ENCODE assay signal across 11 mouse cellular contexts in the genomic region with DNA sequence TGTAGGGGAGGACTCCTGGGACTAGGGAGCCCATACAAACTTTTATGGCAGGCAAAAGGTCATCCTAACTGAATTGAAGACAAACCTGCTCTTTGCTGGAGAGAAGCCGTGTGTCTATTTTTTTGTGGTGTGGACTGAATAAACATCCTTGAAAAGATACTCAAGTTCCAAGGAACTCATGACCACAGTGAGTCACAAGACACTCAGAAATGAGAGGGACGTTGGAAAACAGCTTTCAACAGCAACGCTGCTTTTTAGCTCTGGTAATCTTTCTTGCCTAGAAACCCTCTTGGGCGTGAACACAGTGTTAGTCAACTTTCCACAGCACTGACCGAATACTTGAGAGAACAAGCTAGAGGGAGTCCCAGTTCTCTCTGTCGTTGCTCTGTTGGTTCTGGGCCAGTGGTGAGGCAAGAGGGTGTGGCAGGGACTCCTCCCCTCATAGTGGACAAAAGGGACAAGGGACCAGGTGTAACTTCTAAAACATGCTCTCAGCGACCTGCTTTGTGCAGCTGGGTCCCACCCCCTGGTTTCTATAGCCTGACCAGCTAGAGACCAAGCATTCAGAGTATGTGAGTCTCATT. TPM values are rescaled to one million over a fixed set of nuclear protein-coding genes. Genes with fewer than 3 reads are reported as not detected.
A peak's percentile ranks its signal among the peaks of the same experiment; 100 is the strongest.
DNase-seq lines count a peak whose midpoint lies in the region; ATAC-seq and TF ChIP-seq lines count a peak whose summit lies in the region.
"Had no signal": no experiment of that assay in that cellular context is flagged by ENCODE, and none has a peak within 500 bp of the region (broad histone marks: within the 10 kb centered on the region; RNA-seq: fewer than 3 reads in every experiment).

No protein-coding gene starts in this region.

- no peak overlapping the region for H3K9ac ChIP-seq in hindbrain, postnatal 0 days (replicated peaks; ENCODE audit: low read length)
- H3K9ac ChIP-seq: limb, embryonic 13.5 days; midbrain, embryonic 13.5 days had no signal

- TF ChIP-seq CTCF in lung, adult 2 months (IDR thresholded peaks at IDR 0.05; ENCODE audit: insufficient read depth, low read length) = no peak
- TF ChIP-seq CTCF in hindbrain, postnatal 0 days (IDR thresholded peaks at IDR 0.05; ENCODE audit: low read depth) = no peak

- DNase-seq in ovary, adult 18-20 months (ENCODE audit: low spot score) = peak; percentile 25
- DNase-seq in ovary, postnatal 14 days (ENCODE audit: low spot score) = no peak
- peak; percentile 77 for DNase-seq in adipocyte (ENCODE audit: low spot score)
- DNase-seq in lung, adult 2 months = peak; percentile 78
- peak; percentile 75 for DNase-seq in urinary bladder, postnatal 36 days (ENCODE audit: low spot score in 2 of 2)
- DNase-seq in MN1 (ENCODE audit: low spot score) = no peak
- no peak for DNase-seq in hindbrain, postnatal 0 days (ENCODE audit: low spot score)
- DNase-seq: cerebellum, adult 11 months; kidney, postnatal 36 days had no signal

- H3K27ac ChIP-seq in hindbrain, postnatal 0 days = no peak overlapping the region
- H3K27ac ChIP-seq: limb, embryonic 13.5 days; midbrain, embryonic 13.5 days had no signal

- no peaks in the 10 kb centered on the region for H3K36me3 ChIP-seq in hindbrain, postnatal 0 days (ENCODE audit: insufficient read depth, low read length)
- H3K36me3 ChIP-seq: limb, embryonic 13.5 days; midbrain, embryonic 13.5 days had no signal

- peaks cover 9% of the 10 kb centered on the region; the same call in 1 of the 2 replicates for H3K4me1 ChIP-seq in lung, adult 2 months (ENCODE audit: control insufficient read depth, insufficient read depth, low read length)
- H3K4me1 ChIP-seq in hindbrain, postnatal 0 days (ENCODE audit: insufficient read depth, low read length) = no peaks in the 10 kb centered on the region
- H3K4me1 ChIP-seq: limb, embryonic 13.5 days; midbrain, embryonic 13.5 days had no signal

- no peak for ATAC-seq in hindbrain, postnatal 0 days
- ATAC-seq: midbrain, embryonic 13.5 days had no signal

- H3K27me3 ChIP-seq in hindbrain, postnatal 0 days (ENCODE audit: insufficient read depth, low read length) = no peaks in the 10 kb centered on the region
- H3K27me3 ChIP-seq: limb, embryonic 13.5 days had no signal

- no peaks in the 10 kb centered on the region for H3K9me3 ChIP-seq in hindbrain, postnatal 0 days (ENCODE audit: low read length)
- H3K9me3 ChIP-seq: limb, embryonic 13.5 days; midbrain, embryonic 13.5 days had no signal

- no peak overlapping the region for H3K4me3 ChIP-seq in lung, adult 2 months (replicated peaks; ENCODE audit: extremely low read depth, low read depth, low read length)
- H3K4me3 ChIP-seq in hindbrain, postnatal 0 days (ENCODE audit: low read length) = no peak overlapping the region
- H3K4me3 ChIP-seq: limb, embryonic 13.5 days; midbrain, embryonic 13.5 days had no signal

- WGBS in lung, adult 2 months = 23% methylated on average over 7 of the region's 7 CpGs
- WGBS in hindbrain, postnatal 0 days = 61% methylated on average over 7 of the region's 7 CpGs

- TF ChIP-seq POLR2A in lung, adult 2 months (IDR thresholded peaks at IDR 0.05; ENCODE audit: borderline replicate concordance, extremely low read depth, low read depth, low read length) = no peak

- no peak overlapping the region for H3K4me2 ChIP-seq in hindbrain, postnatal 0 days (ENCODE audit: low read depth, low read length)
- H3K4me2 ChIP-seq: limb, embryonic 13.5 days; midbrain, embryonic 13.5 days had no signal

RNA-seq across cellular contexts. Expression of a gene that starts 52.8 kb away (rescaled TPM):
- 79.3 and 84.0 TPM in 2 replicates for polyA plus RNA-seq in lung, adult 2 months (2012; rRNA removed)
- 44.7 and 52.6 TPM in 2 replicates for total RNA-seq in hindbrain, postnatal 0 days (2014; rRNA removed)
- 62.4 and 72.7 TPM in 2 replicates for polyA plus RNA-seq in hindbrain, postnatal 0 days (2015; fragmentation: Nextera tagmentation; extraction: Ambion mirVana)

Comparison
In these comparisons a context has a peak if more than half of its experiments do, and no peak if none do; other contexts are left out.
1. DNase-seq: peak in ovary, adult 18-20 months (single experiment), adipocyte (single experiment), lung, adult 2 months (single experiment) and urinary bladder, postnatal 36 days (2 of 2); none in ovary, postnatal 14 days (single experiment), MN1 (single experiment) and hindbrain, postnatal 0 days (single experiment).